Mouse (Mus musculus): ENCODE measurements around the gene B4galt2. TPM values are rescaled to one million over a fixed set of nuclear protein-coding genes. Genes with fewer than 3 reads are reported as not detected.

B4galt2 gene
- polyA plus RNA-seq, 1 experiment from 2014 or later = 24.8 TPM

DNA sequence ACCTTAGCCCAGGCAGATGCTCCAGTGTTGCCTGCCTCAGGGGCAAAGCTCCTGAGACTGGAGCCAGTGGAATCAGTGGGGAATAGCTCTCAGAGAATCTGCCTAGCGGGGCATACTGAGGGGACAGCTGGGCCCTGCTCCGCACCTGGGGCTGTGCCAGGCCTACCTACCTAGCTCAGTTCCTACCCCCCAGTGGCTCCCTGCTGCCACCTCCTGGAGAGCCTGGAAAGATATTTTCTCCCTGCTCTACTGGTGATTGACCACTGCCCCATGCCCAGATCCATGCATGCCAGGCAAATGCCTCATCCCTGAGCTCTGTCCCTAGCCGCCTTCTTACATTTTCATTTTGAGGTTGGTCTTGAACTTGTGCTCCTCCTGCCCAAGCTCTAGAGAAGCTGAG is 24.5 kb downstream of the B4galt2 start:
- Histone ChIP-seq H3K27ac (replicated peaks) (no peak overlapping the region), H3K4me1 (peaks cover 30% of the 10 kb centered on the region), H3K27me3 (ENCODE audit: low read depth, poor library complexity, severe bottlenecking) (no peaks in the 10 kb centered on the region), H3K36me3 (no peaks in the 10 kb centered on the region), H3K4me3 (no peak overlapping the region), H3K9me3 (replicated peaks) (no peaks in the 10 kb centered on the region)
- DNase-seq (ENCODE audit: low spot score) = no peak
- 74% methylated on average over 3 of the region's 3 CpGs for WGBS

DNA sequence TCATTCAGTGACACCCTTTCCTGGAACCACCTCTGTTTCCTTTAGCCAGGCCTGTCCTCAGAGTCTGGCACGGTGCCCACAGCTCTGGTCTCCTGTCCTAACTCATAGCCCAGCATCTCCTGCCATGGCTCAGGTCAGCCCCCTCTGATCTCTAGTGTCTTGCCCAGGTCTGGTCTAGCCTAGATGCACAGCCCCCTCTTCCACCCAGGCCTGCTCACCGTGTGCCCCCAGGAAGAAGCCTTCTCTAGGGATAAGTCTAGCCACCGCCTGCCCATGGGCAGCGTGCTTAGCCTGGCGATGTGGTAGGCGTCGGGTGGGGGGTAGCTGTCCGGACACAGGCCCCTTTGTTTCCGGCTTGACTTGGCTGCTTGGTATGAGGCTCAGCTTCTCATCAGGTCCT is 28.1 kb downstream of the B4galt2 start:
- H3K9me3 ChIP-seq (replicated peaks) = no peaks in the 10 kb centered on the region
- DNase-seq (ENCODE audit: low spot score) = no peak
- 89% methylated on average over 9 of the region's 9 CpGs for WGBS
- no peak overlapping the region for H3K4me3 ChIP-seq
- no peaks in the 10 kb centered on the region for H3K27me3 ChIP-seq (ENCODE audit: low read depth, poor library complexity, severe bottlenecking)
- peaks cover 28% of the 10 kb centered on the region for H3K4me1 ChIP-seq
- peak overlapping the region; percentile 53 for H3K27ac ChIP-seq (replicated peaks)
- no peaks in the 10 kb centered on the region for H3K36me3 ChIP-seq

DNA sequence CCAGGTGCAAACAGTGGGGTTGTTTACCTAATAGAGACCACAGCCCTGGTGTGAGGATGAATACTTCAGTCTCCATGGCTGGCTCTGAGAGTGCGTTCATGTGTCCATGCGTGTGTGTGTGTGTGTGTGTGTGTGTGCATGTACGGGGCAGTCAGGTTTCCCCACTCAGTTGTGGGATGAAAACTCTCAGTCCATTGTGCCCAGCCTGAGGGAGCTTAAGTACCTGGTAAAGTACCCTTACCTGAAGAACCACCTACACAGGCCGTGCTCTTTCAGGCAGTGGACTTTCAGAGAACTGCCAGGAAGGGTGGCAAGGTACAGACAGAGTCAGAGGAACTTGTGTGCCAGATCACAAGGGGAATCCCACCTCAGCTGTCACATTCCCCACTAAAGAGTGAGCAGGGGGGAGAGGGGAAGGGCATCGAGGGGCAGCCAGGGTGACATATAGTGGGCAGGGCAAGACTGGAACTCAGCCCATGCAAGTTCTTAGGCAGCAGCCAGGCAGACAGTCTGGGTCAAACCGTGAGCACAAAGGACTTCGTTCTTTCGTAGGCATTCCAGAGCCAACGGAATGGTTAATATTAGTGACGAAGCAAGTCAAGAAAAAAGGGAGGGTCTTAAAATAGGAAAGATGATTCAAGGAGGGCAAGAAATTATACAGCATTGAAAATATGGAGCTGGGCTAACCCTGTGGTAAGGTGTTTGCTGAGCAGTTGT is 31.0 kb downstream of the B4galt2 start:
- Histone ChIP-seq H3K4me3 (no peak overlapping the region), H3K9me3 (replicated peaks) (no peaks in the 10 kb centered on the region), H3K27ac (replicated peaks) (no peak overlapping the region), H3K4me1 (peaks cover 39% of the 10 kb centered on the region), H3K36me3 (no peaks in the 10 kb centered on the region), H3K27me3 (ENCODE audit: low read depth, poor library complexity, severe bottlenecking) (no peaks in the 10 kb centered on the region)
- 86% methylated on average over 10 of the region's 10 CpGs for WGBS
- DNase-seq (ENCODE audit: low spot score) = no peak

DNA sequence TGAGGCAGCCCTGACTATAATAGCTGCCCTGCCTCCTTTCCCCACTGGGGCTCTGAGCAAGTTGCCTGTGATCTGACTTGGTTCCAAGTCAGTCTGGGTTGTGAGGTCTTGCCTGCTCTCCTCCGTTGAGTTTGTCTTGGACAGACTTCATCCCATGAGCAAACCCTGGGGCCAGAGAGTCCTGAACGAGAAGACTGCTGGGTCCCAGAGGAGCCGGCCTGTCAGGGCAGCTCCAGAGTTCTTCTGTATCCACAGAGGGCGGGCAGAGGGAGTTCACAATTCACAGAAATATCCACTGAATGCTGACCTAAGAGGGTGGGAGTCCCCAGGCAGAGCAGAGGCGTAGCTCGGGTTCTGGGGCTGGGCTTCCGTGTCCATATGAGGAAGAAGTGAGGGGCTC is 32.4 kb downstream of the B4galt2 start:
- no peak for DNase-seq (ENCODE audit: low spot score)
- Histone ChIP-seq H3K27me3 (ENCODE audit: low read depth, poor library complexity, severe bottlenecking) (no peaks in the 10 kb centered on the region), H3K9me3 (replicated peaks) (no peaks in the 10 kb centered on the region), H3K4me3 (no peak overlapping the region), H3K4me1 (peaks cover 35% of the 10 kb centered on the region), H3K36me3 (no peaks in the 10 kb centered on the region), H3K27ac (replicated peaks) (peak overlapping the region; percentile 67; the same call in 1 of the 2 replicates)
- WGBS = 86% methylated on average over 7 of the region's 7 CpGs

DNA sequence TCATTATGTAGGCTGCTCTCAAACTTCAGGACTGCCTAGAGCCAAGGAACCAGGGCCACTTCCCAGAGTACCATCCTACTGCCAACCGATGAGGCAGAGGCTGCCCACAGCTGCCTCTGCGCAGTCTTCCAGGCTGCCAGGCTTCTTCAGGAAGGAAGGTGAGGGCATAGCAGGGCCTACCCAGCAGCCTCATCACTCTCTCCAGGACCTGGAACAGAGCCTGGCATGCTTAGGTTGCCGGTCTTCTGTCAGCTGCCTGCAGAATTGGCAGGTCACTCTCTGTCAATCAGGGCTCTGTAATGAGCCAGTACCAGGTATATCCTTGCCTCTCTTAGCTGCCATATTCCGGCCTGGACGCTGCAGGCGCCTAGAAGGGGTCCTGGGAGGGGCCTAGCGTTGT is 33.1 kb downstream of the B4galt2 start:
- WGBS = 88% methylated on average over 7 of the region's 7 CpGs
- peaks cover 32% of the 10 kb centered on the region for H3K4me1 ChIP-seq
- no peaks in the 10 kb centered on the region for H3K36me3 ChIP-seq
- H3K27ac ChIP-seq (replicated peaks) = peak overlapping the region; percentile 67
- DNase-seq (ENCODE audit: low spot score) = no peak
- H3K9me3 ChIP-seq (replicated peaks) = no peaks in the 10 kb centered on the region
- H3K27me3 ChIP-seq (ENCODE audit: low read depth, poor library complexity, severe bottlenecking) = no peaks in the 10 kb centered on the region
- H3K4me3 ChIP-seq = no peak overlapping the region

DNA sequence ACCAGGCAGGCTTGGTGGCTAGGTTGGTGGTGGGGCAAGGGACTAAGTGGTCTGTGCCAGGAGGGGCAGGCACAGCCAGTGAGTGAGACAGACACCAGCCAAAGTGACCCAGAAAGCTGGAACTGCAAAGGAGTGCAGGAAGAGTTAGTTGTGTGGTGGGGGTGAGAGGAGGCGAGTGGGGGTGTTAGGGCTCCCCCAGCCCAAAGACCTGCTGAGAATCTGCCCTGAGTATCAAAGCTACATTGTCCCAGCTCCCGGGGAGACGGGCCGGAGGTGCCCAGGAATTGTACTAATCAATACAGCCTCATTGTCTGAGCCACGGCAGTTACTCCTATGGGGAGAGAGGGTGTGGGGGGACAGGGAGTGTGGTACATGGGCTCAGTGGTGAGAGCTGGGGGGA is 33.8 kb downstream of the B4galt2 start:
- Histone ChIP-seq H3K27me3 (ENCODE audit: low read depth, poor library complexity, severe bottlenecking) (no peaks in the 10 kb centered on the region), H3K9me3 (replicated peaks) (no peaks in the 10 kb centered on the region), H3K27ac (replicated peaks) (peak overlapping the region; percentile 67), H3K4me1 (peaks cover 30% of the 10 kb centered on the region), H3K36me3 (no peaks in the 10 kb centered on the region), H3K4me3 (peak overlapping the region; percentile 16; the same call in 1 of the 2 replicates)
- no peak for DNase-seq (ENCODE audit: low spot score)
- 34% methylated on average over 5 of the region's 5 CpGs for WGBS

DNA sequence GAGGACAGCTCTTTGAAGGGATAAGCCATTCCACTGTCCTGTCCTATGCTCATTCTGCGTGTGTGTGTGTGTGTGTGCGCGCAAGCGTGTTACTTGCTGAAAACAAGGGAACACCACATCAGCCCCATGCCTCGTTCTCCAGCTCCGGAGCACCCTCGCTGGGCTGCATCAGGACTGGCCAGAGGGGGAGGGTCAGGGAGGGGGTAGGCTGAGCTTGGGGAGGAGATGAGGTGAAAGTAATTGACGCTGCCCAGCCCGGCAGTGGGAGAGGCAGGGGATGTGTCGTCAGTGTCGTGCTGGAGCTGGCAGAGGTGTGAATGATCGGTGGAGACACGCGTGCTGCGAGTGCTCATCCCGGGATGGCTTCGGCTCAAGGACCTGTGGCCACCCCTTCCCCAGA is 34.2 kb downstream of the B4galt2 start:
- 0 out of 2 replicates have a peak overlapping the region, but pooled peaks have one; percentile 16 for H3K4me3 ChIP-seq
- peaks cover 30% of the 10 kb centered on the region for H3K4me1 ChIP-seq
- no peaks in the 10 kb centered on the region for H3K9me3 ChIP-seq (replicated peaks)
- no peaks in the 10 kb centered on the region for H3K36me3 ChIP-seq
- peak overlapping the region; percentile 67 for H3K27ac ChIP-seq (replicated peaks)
- H3K27me3 ChIP-seq (ENCODE audit: low read depth, poor library complexity, severe bottlenecking) = no peaks in the 10 kb centered on the region
- 63% methylated on average over 17 of the region's 17 CpGs for WGBS
- no peak for DNase-seq (ENCODE audit: low spot score)

DNA sequence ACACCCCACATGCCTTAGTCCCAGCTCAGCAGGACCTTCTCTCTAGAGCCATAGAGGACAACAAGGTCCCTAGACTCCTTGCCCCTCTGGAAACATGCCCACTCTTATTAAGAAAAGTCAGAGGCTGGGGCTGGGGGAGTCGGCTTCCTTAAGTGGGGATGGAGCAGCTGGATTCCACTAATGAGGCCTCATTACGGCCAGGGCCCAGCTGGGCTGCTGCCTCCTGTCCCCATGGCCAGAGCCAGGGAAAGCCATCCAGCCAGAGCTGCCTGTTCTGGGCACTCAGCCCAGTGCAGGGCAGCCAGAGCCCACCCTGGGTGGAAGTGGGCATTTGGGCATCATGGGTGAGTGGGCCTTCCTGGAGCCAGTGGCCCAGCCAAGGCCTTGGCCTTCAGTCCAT is 36.3 kb downstream of the B4galt2 start:
- Histone ChIP-seq H3K4me1 (peaks cover 30% of the 10 kb centered on the region), H3K9me3 (replicated peaks) (no peaks in the 10 kb centered on the region), H3K36me3 (no peaks in the 10 kb centered on the region), H3K27me3 (ENCODE audit: low read depth, poor library complexity, severe bottlenecking) (no peaks in the 10 kb centered on the region), H3K27ac (replicated peaks) (peak overlapping the region; percentile 35; the same call in 1 of the 2 replicates), H3K4me3 (no peak overlapping the region)
- DNase-seq (ENCODE audit: low spot score) = no peak
- 66% methylated on average over 2 of the region's 2 CpGs for WGBS

DNA sequence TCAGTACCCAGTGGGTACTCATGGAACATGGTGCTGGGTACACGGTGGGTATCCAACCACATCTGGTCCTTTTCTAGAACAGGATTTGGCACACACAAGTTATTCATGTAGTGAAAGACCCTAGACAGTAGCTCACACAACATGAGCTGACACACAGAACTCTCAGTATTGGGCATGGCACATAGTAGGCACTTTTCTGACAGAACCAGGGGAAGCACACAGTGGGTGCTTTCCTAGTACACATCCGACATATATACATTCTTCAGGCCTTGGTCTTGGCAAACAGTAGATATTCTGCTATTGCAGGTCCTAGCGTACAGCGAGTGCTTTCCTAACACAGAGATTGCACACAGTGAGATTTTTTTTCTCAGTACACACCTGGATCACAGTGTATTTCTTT is 37.0 kb downstream of the B4galt2 start:
- H3K27ac ChIP-seq (replicated peaks) = no peak overlapping the region
- peaks cover 30% of the 10 kb centered on the region for H3K4me1 ChIP-seq
- no peaks in the 10 kb centered on the region for H3K9me3 ChIP-seq (replicated peaks)
- no peak for DNase-seq (ENCODE audit: low spot score)
- H3K4me3 ChIP-seq = no peak overlapping the region
- 96% methylated on average over 4 of the region's 4 CpGs for WGBS
- H3K27me3 ChIP-seq (ENCODE audit: low read depth, poor library complexity, severe bottlenecking) = no peaks in the 10 kb centered on the region
- H3K36me3 ChIP-seq = no peaks in the 10 kb centered on the region

DNA sequence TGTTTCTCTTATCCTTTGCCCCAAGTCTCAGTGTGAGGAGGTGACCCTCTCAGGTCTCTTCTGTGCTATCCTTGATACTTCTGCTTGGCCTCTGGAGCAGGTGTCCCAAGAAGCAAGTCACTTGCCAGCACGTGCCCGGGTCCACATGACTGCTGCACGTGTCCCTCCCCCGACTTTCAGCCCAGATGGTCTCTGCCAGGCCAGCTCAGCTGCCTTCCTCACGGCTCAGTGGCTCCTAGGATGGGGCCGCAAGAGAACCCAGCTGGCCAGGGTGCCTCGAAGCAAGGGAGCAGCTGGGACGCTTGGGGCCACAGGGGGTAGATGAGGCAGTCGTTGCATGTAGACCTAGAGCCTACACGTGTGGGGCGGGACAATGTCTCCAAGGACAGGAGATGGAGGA is 38.0 kb downstream of the B4galt2 start:
- DNase-seq (ENCODE audit: low spot score) = no peak
- H3K4me3 ChIP-seq = no peak overlapping the region
- H3K9me3 ChIP-seq (replicated peaks) = no peaks in the 10 kb centered on the region
- no peak overlapping the region for H3K27ac ChIP-seq (replicated peaks)
- H3K27me3 ChIP-seq (ENCODE audit: low read depth, poor library complexity, severe bottlenecking) = no peaks in the 10 kb centered on the region
- WGBS = 91% methylated on average over 11 of the region's 11 CpGs
- peaks cover 23% of the 10 kb centered on the region for H3K4me1 ChIP-seq
- no peaks in the 10 kb centered on the region for H3K36me3 ChIP-seq

DNA sequence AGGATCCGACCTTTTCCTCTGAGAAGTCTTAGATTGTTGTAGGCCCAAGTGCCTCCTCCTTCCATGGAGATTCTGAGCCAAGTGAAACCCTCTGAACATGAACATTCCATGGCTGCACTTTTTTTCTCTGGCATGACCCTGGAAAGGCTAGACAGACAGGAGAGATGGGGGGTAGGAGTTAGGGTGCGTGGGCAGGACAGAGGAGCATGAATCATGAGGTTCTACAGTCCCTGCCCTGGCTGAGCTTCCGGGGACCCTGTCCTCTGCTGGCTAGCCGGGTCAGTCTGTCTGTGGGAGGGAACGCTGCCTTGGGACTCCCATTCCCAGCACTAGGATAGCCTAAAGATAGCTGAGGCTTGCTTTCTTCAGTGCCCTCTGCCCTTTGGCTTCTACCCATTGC is 38.8 kb downstream of the B4galt2 start:
- no peaks in the 10 kb centered on the region for H3K27me3 ChIP-seq (ENCODE audit: low read depth, poor library complexity, severe bottlenecking)
- 83% methylated on average over 5 of the region's 5 CpGs for WGBS
- H3K9me3 ChIP-seq (replicated peaks) = no peaks in the 10 kb centered on the region
- no peak for DNase-seq (ENCODE audit: low spot score)
- H3K4me3 ChIP-seq = no peak overlapping the region
- no peak overlapping the region for H3K27ac ChIP-seq (replicated peaks)
- peaks cover 14% of the 10 kb centered on the region for H3K4me1 ChIP-seq
- no peaks in the 10 kb centered on the region for H3K36me3 ChIP-seq

DNA sequence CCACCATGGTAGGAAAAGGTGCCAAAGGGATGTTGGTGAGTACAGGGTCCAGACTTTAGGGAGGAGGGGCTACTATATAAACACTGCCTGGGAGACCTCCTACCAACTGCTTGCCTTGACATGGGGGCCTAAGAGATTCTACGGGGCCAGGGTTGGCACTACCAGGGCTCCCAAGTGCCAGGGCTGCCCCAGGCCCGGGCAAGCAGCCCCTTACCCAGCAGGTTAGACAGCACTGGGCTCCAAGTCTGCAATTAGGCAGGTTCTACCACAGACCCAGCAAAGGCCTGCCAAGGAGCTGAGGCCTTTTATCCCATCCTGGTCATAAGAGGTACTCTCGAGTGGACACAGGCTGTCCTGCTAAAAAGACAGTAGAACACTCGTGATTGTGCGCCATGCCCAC is 40.2 kb downstream of the B4galt2 start:
- no peaks in the 10 kb centered on the region for H3K27me3 ChIP-seq (ENCODE audit: low read depth, poor library complexity, severe bottlenecking)
- no peak overlapping the region for H3K4me3 ChIP-seq
- H3K36me3 ChIP-seq = no peaks in the 10 kb centered on the region
- no peaks in the 10 kb centered on the region for H3K9me3 ChIP-seq (replicated peaks)
- H3K27ac ChIP-seq (replicated peaks) = no peak overlapping the region
- no peak for DNase-seq (ENCODE audit: low spot score)
- peaks cover 5% of the 10 kb centered on the region; the same call in 1 of the 2 replicates for H3K4me1 ChIP-seq
- WGBS = 93% methylated on average over 5 of the region's 5 CpGs

DNA sequence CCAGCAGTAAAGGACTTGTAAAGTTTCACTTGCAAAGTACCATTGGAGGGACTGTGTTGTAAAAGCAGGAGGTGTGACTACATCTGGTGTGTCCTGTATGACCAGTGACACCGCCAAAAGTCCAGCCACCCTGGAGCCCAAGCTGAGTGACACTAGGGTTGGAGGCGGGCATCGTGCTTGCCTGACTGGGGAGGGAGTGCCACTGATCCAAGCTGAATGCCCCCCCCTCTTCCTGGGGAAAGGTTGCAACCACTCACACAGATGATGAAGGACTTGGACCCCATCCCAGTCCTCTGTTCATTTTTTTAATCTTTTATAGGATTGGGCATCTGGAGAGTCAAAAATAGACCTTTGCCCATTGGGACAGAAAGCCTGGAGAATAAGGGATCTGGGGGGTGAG is 41.7 kb downstream of the B4galt2 start:
- no peak overlapping the region for H3K27ac ChIP-seq (replicated peaks)
- no peaks in the 10 kb centered on the region for H3K27me3 ChIP-seq (ENCODE audit: low read depth, poor library complexity, severe bottlenecking)
- no peak for DNase-seq (ENCODE audit: low spot score)
- H3K9me3 ChIP-seq (replicated peaks) = no peaks in the 10 kb centered on the region
- H3K36me3 ChIP-seq = no peaks in the 10 kb centered on the region
- no peak overlapping the region for H3K4me3 ChIP-seq
- H3K4me1 ChIP-seq = peaks cover 3% of the 10 kb centered on the region; the same call in 1 of the 2 replicates
- WGBS = 79% methylated on average over 3 of the region's 3 CpGs

Data from midbrain, embryonic 10.5 days (tissue).